Mouse (Mus musculus) small intestine, adult 2 months (tissue): ENCODE measurements around the gene Shroom3. TPM values are rescaled to one million over a fixed set of nuclear protein-coding genes. Genes with fewer than 3 reads are reported as not detected.

ENCODE experiments used
- H3K27ac ChIP-seq: fragments of 200-500 bp; 2 replicates; pipeline ENCODE4 v1.5.1; 2012; ENCODE audit warnings: low read depth, low read length, control low read depth, inconsistent platforms; ENCODE audit not compliant: insufficient read depth
- H3K27me3 ChIP-seq: fragments of 200-500 bp; 2 replicates; pipeline ENCODE4 v1.6.1; 2012; ENCODE audit warnings: mild to moderate bottlenecking, moderate library complexity, low read length, inconsistent platforms; ENCODE audit not compliant: control insufficient read depth, insufficient read depth
- H3K36me3 ChIP-seq: fragments of 200-500 bp; 2 replicates; pipeline ENCODE4 v1.6.1; 2012; ENCODE audit warnings: mild to moderate bottlenecking, low read length, control low read depth, inconsistent platforms; ENCODE audit not compliant: control insufficient read depth, insufficient read depth
- H3K4me1 ChIP-seq: fragments of 200-500 bp; 2 replicates; pipeline ENCODE4 v1.6.1; 2012; ENCODE audit warnings: low read length, inconsistent platforms, mixed read lengths; ENCODE audit not compliant: control insufficient read depth, insufficient read depth, insufficient read length
- H3K4me3 ChIP-seq: fragments of 200-500 bp; 2 replicates; pipeline ENCODE4 v1.5.1; 2012; ENCODE audit warnings: low read depth, mild to moderate bottlenecking, control low read depth, inconsistent platforms, low read length, moderate library complexity
- CTCF ChIP-seq: fragments of 200-500 bp; IDR thresholded peaks from 2 replicates; pipeline ENCODE4 v1.5.1; 2012; ENCODE audit warnings: low read depth, mild to moderate bottlenecking, control low read depth, inconsistent platforms, low read length, moderate library complexity, mixed read lengths; ENCODE audit not compliant: insufficient replicate concordance, insufficient read length; ENCODE audit errors: extremely low read depth
- POLR2A ChIP-seq: fragments of 200-500 bp; IDR thresholded peaks from 2 replicates; pipeline ENCODE4 v1.6.1; 2012; ENCODE audit warnings: low read depth, mild to moderate bottlenecking, control low read depth, inconsistent platforms, low read length, moderate library complexity
- WGBS: fragments of 180-500 bp; shearing (Covaris S2); methylation state at CpG from one replicate; pipeline ENCODE4 v1.1.7; 2018; 5-methylcytosine and 5-hydroxymethylcytosine counted together
- polyA plus RNA-seq: library from polyadenylated mRNA; depleted of rRNA; stranded (reverse); fragments of >200 nt; gene quantifications from 2 replicates; pipeline ENCODE4 v1.2.3, GENCODE M21; 2012

The Shroom3 gene
- polyA plus RNA-seq, 1 experiment, result 111 TPM

- TF ChIP-seq CTCF, result no peak
- no peak for TF ChIP-seq POLR2A
- Histone ChIP-seq H3K4me3 (peak overlapping the region; percentile 70), H3K36me3 (peaks cover 13% of the 10 kb centered on the region), H3K27me3 (no peaks in the 10 kb centered on the region), H3K4me1 (peaks cover 15% of the 10 kb centered on the region), H3K27ac (peak overlapping the region; percentile 80)
- 5% methylated on average over 9 of the region's 9 CpGs for WGBS
Observed at GRCm38 (mm10) chr5:92810922-92811533, 127.8 kb downstream of the Shroom3 start.

DNA sequence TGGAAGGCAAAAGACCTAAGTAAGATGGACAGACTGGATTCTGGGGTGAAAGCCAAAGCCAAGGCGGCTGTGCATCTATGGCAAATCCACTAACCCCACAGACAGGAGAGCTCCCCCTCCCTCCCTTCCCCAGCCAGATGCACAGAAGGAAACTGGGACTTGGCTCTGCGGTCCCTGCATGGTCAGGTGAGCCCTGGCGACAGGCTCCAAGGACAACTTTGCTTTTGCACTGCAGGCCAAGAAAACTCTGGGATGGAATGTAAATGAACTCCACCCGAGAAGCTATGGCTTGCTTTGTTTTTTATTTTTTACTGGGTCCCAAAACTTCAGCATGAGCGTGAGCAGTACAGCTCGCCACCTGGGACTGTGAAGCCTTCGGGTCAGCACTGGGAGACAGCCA is 128.5 kb downstream of the Shroom3 start:
- TF ChIP-seq POLR2A (no peak), CTCF (no peak)
- H3K4me3 ChIP-seq, result peak overlapping the region; percentile 58
- no peaks in the 10 kb centered on the region for H3K27me3 ChIP-seq
- H3K27ac ChIP-seq, result peak overlapping the region; percentile 90
- peaks cover 15% of the 10 kb centered on the region for H3K4me1 ChIP-seq
- H3K36me3 ChIP-seq, result peaks cover 15% of the 10 kb centered on the region
- WGBS, result 25% methylated on average over 7 of the region's 7 CpGs

DNA sequence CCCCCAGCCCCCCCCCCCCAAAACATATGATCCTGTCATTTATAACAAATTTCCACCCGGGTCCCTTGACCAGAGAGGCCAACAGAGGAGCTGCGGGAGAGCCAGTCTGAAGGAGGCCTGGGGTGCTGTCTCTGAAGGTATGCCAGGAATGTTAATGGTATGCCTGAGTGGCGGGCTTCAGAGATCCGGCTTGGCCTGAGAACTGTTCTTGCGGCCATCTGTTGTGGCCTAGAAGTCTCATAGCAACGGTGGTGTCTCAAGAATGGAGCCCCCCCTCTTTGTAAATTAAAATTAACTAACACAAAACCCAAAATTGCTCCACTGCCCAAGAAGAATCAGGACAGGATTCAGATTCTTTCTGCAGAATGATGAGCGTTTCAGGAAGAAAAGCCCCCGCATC is 129.7 kb downstream of the Shroom3 start:
- no peak for TF ChIP-seq POLR2A
- TF ChIP-seq CTCF, result no peak
- peaks cover 15% of the 10 kb centered on the region for H3K4me1 ChIP-seq
- H3K27ac ChIP-seq, result 0 out of 2 replicates have a peak overlapping the region, but pooled peaks have one; percentile 90
- peaks cover 15% of the 10 kb centered on the region for H3K36me3 ChIP-seq
- H3K4me3 ChIP-seq, result no peak overlapping the region
- H3K27me3 ChIP-seq, result no peaks in the 10 kb centered on the region
- WGBS, result 40% methylated on average over 8 of the region's 8 CpGs

GRCm38 (mm10) chr5:92813562-92813961 is 130.3 kb downstream of the Shroom3 start:
- peaks cover 15% of the 10 kb centered on the region for H3K36me3 ChIP-seq
- peak overlapping the region; percentile 49; the same call in 1 of the 2 replicates for H3K27ac ChIP-seq
- WGBS, result 83% methylated on average over 5 of the region's 5 CpGs
- H3K4me1 ChIP-seq, result peaks cover 15% of the 10 kb centered on the region
- TF ChIP-seq CTCF, result no peak
- no peak for TF ChIP-seq POLR2A
- no peaks in the 10 kb centered on the region for H3K27me3 ChIP-seq
- H3K4me3 ChIP-seq, result no peak overlapping the region

- no peak overlapping the region for H3K27ac ChIP-seq
- H3K36me3 ChIP-seq, result peaks cover 15% of the 10 kb centered on the region
- no peak for TF ChIP-seq CTCF
- TF ChIP-seq POLR2A, result no peak
- no peaks in the 10 kb centered on the region for H3K27me3 ChIP-seq
- WGBS, result 12% methylated on average over 3 of the region's 3 CpGs
- H3K4me3 ChIP-seq, result no peak overlapping the region
- peaks cover 15% of the 10 kb centered on the region for H3K4me1 ChIP-seq
Observed at GRCm38 (mm10) chr5:92814621-92815020, 131.4 kb downstream of the Shroom3 start.

GRCm38 (mm10) chr5:92817122-92817822 is 134.0 kb downstream of the Shroom3 start:
- 78% methylated on average over 11 of the region's 11 CpGs for WGBS
- TF ChIP-seq CTCF (no peak), POLR2A (no peak)
- Histone ChIP-seq H3K4me1 (peaks cover 13% of the 10 kb centered on the region), H3K4me3 (no peak overlapping the region), H3K27ac (no peak overlapping the region; the same call in 1 of the 2 replicates), H3K36me3 (peaks cover 18% of the 10 kb centered on the region), H3K27me3 (no peaks in the 10 kb centered on the region)

DNA sequence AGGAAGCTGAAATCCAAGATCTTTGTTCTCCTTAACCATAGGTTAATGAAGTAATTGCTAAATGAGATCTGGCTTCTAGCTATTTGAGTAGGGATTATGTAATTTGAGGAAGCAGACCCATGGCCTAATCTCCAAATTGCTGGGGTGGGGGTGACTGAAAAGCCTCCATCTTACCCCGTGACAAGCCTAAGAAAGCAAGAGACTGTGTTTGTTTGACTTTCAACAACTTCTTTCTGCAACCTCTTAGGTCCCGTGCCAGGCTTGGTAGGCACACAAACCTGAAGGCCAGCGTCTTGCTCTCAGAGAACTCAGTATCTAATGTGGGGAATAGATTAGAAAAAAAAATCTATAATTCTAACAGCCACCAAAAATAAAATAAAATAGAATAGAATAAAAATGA is 138.1 kb downstream of the Shroom3 start:
- TF ChIP-seq POLR2A (no peak), CTCF (no peak)
- Histone ChIP-seq H3K36me3 (peaks cover 5% of the 10 kb centered on the region), H3K4me3 (no peak overlapping the region), H3K27ac (no peak overlapping the region), H3K4me1 (peaks cover 22% of the 10 kb centered on the region; the same call in 1 of the 2 replicates), H3K27me3 (no peaks in the 10 kb centered on the region)
- WGBS, result 77% methylated on average over 3 of the region's 3 CpGs
